Mouse (Mus musculus): ENCODE results near the gene Slc17a6.
"Not testable (repeated sequence)": the region's sequence is repeated elsewhere in the genome, so short reads cannot be mapped to it uniquely, and the experiment has no call there.

Gene Slc17a6

DNA sequence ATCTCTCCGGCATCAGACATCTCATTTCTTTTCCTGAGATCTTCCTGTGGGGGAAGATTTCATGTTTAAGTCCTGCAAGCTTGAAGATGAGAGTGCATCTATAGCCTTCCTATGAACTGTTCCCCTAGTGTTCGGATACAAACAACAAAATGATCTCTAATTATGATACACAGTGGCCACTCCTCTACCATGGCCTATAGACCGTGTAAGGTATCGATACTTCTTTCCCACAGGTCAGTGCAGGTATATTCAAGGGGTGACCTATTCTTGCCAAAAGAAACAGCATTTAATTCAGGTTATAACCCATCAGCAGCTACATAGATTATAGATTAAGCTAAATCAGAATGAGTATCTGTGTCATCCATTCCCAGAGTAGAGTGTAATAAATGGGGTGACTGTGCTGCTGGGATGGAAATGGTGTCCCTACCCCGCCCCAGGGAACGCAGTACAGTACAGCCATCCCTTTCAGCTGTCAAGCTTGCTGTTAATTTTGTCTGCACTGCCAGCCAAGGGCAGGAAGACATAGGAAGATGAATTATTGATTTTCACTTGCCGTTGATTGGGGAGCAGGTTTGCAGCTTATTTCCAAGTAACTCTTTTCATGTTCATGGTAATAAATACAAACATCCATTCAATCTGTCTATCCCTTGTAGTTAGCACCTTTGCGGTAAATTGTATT, 71.9 kb downstream of the Slc17a6 start:
- no peak for DNase-seq

DNA sequence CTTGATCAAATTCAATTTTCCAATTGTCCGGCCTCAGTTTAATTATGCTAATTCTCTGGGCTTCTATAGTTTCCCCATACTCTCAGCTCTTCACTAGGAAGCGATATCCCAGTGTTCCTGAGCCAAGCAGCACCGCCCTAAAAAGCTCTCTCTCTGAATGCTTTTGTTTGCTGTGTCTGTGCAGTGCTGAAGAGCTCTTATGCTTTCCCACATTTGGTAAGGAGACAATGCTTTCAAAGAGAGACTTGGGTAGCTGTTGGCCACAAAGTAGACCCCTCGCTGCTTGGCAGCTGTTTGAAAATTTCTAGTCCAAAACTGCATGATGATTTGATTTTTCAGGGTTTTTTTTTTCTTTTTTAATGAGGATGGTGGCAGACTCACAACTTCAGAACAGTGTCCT, 72.6 kb downstream of the Slc17a6 start:
- no peak for DNase-seq

DNA sequence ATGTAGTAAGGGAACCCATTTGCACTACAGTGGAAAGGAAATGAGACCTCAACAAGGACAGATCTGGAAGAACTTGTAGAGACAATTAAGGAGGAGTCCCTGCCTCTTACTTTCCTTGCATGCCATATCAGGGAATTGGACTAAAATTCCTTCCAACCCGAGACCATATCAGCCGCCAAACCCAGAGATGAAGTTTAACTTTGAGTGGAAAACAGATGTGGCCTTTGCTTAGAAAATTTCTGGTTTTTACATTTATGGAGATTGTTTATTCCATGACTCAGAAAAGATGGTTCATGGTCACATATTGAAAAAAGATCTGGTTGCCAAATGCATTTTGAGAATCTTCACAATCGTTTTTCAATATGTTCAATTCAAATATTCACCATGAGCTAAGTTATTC, 87.7 kb downstream of the Slc17a6 start:
- no peak for DNase-seq

DNA sequence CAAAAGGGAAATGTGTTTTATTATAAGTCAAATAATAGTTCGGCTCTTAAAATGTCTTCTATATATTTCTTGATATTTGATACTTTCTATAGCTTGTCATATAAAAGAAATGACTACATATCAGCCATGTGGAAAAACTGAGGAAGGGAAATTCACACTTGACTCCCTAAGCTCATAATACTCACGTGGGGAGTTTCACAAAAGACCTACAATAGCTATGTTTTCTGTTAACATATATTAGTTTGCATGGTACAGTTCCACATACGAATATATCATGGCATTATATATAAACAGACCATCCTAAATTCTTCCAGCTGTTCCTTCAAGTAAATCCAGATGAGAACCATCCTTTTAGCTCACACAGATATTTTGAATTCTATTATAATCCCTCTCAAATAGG, 88.5 kb downstream of the Slc17a6 start:
- DNase-seq = not testable (repeated sequence)

DNA sequence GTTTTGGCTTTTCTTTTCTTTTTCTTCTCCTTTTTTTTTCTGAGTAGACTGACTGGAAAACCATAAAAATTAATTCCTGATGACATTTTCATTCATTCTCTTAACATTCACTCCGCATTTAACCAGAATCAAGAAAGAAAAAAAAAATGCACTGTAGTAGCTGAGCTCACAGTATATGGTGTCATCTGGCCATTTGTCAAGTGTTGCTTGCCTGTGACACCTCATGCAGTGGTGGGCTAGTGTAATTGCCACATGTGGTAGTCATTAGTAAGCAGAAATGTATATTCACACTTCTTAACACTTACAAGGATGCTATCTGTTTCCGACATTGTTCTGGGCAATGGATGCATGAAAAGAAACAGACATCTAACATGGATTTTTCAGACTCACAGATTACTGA, 94.0 kb downstream of the Slc17a6 start:
- no peak for DNase-seq
